Mouse (Mus musculus): ENCODE measurements around the gene Scnm1. TPM values are rescaled to one million over a fixed set of nuclear protein-coding genes. Genes with fewer than 3 reads are reported as not detected.
A peak's percentile ranks its signal among the peaks of the same experiment; 100 is the strongest.
"Not testable (repeated sequence)": the region's sequence is repeated elsewhere in the genome, so short reads cannot be mapped to it uniquely, and the experiment has no call there.

The Scnm1 gene
- polyA plus RNA-seq, 2 experiments: 24.8 to 33.1 TPM

- Histone ChIP-seq H3K4me1 (replicated peaks; ENCODE audit: control insufficient read depth in 2 of 2, insufficient read depth in 2 of 2, low read length in 1 of 2) (peaks cover 4 to 15% of the 10 kb centered on the region in 2 experiments; a peak in 3 of 4 replicates), H3K9me3 (ENCODE audit: control insufficient read depth, low read length) (no peaks in the 10 kb centered on the region), H3K4me3 (ENCODE audit: insufficient read depth in 1 of 2, low read depth in 2 of 2, low read length in 2 of 2) (no peak overlapping the region), H3K9ac (replicated peaks) (no peak overlapping the region), H3K27ac (no peak overlapping the region), H3K36me3 (replicated peaks; ENCODE audit: control insufficient read depth, insufficient read depth, low read depth) (no peaks in the 10 kb centered on the region; the same call in 1 of the 2 replicates), H3K4me2 (ENCODE audit: low read depth) (no peak overlapping the region), H3K27me3 (ENCODE audit: control insufficient read depth, insufficient read depth, low read length) (no peaks in the 10 kb centered on the region)
- no peak for TF ChIP-seq CTCF (IDR thresholded peaks at IDR 0.05; ENCODE audit: low read depth)
- TF ChIP-seq EP300 (IDR thresholded peaks at IDR 0.05; ENCODE audit: low read depth): no peak
- 97% methylated on average over 1 of the region's 1 CpGs for WGBS (ENCODE audit: insufficient replicate concordance)
- ATAC-seq (ENCODE audit: insufficient read depth) (no peak), DNase-seq (ENCODE audit: low read depth in 3 of 3, low spot score in 3 of 3) (no peak)
These were observed 21.1 kb downstream of the Scnm1 start for GRCm38 (mm10) chr3:95112760-95113159.

DNA sequence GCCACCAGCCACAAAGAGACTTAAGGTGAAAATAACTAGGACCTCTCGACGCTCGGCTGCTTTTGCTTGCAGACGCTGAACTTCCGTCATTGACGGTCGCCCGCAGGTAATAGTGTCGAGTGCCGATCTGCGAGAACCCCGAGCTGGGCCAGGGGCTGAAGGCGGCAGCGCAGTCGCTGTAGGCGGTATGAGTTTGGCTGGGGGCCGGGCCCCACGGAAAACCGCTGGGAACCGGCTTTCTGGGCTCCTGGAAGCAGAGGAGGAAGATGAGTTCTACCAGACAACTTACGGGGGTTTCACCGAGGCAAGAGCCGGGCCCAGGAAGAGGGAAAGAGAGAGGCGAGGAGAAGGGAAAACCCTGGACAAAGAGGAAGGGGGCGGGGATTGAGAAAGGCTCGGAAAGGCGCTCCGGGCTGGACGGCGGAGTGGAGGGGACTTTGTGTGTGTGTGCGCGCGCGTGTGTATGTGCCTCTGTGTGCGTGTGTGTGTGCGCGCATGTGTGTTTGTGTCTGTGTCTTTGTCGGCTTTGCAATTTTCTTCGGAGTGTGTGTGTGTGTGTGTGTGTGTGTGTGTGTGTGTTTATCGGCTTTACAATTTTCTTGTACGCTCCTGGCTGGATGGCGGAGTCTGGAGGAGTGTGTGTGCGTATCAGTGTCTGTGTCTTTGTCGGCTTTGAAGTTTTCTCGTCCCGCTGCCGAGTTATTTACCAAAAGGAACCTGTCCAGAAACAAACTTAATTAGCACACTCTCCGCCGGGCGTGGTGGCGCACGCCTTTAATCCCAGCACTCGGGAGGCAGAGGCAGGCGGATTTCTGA, 22.7 kb downstream of the Scnm1 start, which contains the start of gene Vps72:
Gene Vps72 (plus strand): TSS at position 112 of the 816 bp plus-strand sequence.
- DNase-seq (ENCODE audit: low read depth in 3 of 3, low spot score in 3 of 3) (peak; percentile 65 to 76 (median 73)), ATAC-seq (ENCODE audit: insufficient read depth) (peak; percentile 65)
- peak within 1 kb of the TSS; percentile 88 for H3K27ac ChIP-seq
- no peaks in the 10 kb centered on the region for H3K27me3 ChIP-seq (ENCODE audit: control insufficient read depth, insufficient read depth, low read length)
- under 1% methylated on average over 54 of the region's 54 CpGs for WGBS (ENCODE audit: insufficient replicate concordance)
- H3K9ac ChIP-seq (replicated peaks): peak within 1 kb of the TSS; percentile 88
- H3K4me1 ChIP-seq (replicated peaks; ENCODE audit: control insufficient read depth in 2 of 2, insufficient read depth in 2 of 2, low read length in 1 of 2): peaks cover 4 to 17% of the 10 kb centered on the region in 2 experiments; a peak in 3 of 4 replicates
- TF ChIP-seq EP300 (IDR thresholded peaks at IDR 0.05; ENCODE audit: low read depth): no peak
- TF ChIP-seq CTCF (IDR thresholded peaks at IDR 0.05; ENCODE audit: low read depth): no peak
- H3K4me3 ChIP-seq (ENCODE audit: insufficient read depth in 1 of 2, low read depth in 2 of 2, low read length in 2 of 2): peak within 1 kb of the TSS; percentile 94 to 97
- no peaks in the 10 kb centered on the region; the same call in 1 of the 2 replicates for H3K36me3 ChIP-seq (replicated peaks; ENCODE audit: control insufficient read depth, insufficient read depth, low read depth)
- peak within 1 kb of the TSS; percentile 67 for H3K4me2 ChIP-seq (ENCODE audit: low read depth)
- no peaks in the 10 kb centered on the region for H3K9me3 ChIP-seq (ENCODE audit: control insufficient read depth, low read length)

GRCm38 (mm10) chr3:95107898-95108297, 25.9 kb downstream of the Scnm1 start:
- H3K4me2 ChIP-seq (ENCODE audit: low read depth): no peak overlapping the region
- H3K27me3 ChIP-seq (ENCODE audit: control insufficient read depth, insufficient read depth, low read length): no peaks in the 10 kb centered on the region
- WGBS (ENCODE audit: insufficient replicate concordance): 65% methylated on average over 2 of the region's 2 CpGs
- no peak overlapping the region for H3K9ac ChIP-seq (replicated peaks)
- DNase-seq (ENCODE audit: low read depth in 3 of 3, low spot score in 3 of 3) (peak in 1 of 3 experiments; percentile 14), ATAC-seq (ENCODE audit: insufficient read depth) (no peak)
- no peaks in the 10 kb centered on the region for H3K9me3 ChIP-seq (ENCODE audit: control insufficient read depth, low read length)
- peak; percentile 33; the same call in 1 of the 2 replicates for TF ChIP-seq CTCF (IDR thresholded peaks at IDR 0.05; ENCODE audit: low read depth)
- TF ChIP-seq EP300 (IDR thresholded peaks at IDR 0.05; ENCODE audit: low read depth): no peak
- no peak overlapping the region for H3K27ac ChIP-seq
- H3K4me3 ChIP-seq (ENCODE audit: insufficient read depth in 1 of 2, low read depth in 2 of 2, low read length in 2 of 2): no peak overlapping the region
- H3K4me1 ChIP-seq (replicated peaks; ENCODE audit: control insufficient read depth in 2 of 2, insufficient read depth in 2 of 2, low read length in 1 of 2): peaks cover 11 to 28% of the 10 kb centered on the region in 2 experiments
- H3K36me3 ChIP-seq (replicated peaks; ENCODE audit: control insufficient read depth, insufficient read depth, low read depth): no peaks in the 10 kb centered on the region

DNA sequence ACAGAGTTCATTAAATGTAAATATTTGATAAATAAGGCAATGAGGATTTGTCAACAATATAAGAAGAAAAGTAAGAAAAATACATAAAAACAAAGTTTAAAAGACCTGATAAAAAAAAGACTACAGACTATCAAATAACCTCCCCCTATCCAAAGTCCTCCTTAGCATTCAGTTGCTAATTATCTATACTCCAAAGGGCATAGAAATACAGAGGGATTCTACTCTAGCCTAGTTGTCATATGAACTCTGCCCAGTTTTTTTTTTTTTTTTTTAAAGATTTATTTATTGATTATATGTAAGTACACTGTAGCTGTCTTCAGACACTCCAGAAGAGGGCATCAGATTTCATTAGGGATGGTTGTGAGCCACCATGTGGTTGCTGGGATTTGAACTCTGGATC, 26.5 kb downstream of the Scnm1 start:
- H3K9ac ChIP-seq (replicated peaks): peak overlapping the region; percentile 64
- peak overlapping the region; percentile 84 for H3K4me2 ChIP-seq (ENCODE audit: low read depth)
- H3K27ac ChIP-seq: peak overlapping the region; percentile 62
- peak overlapping the region in 1 of 2 experiments; percentile 67; a peak in 2 of 4 replicates for H3K4me3 ChIP-seq (ENCODE audit: insufficient read depth in 1 of 2, low read depth in 2 of 2, low read length in 2 of 2)
- H3K4me1 ChIP-seq (replicated peaks; ENCODE audit: control insufficient read depth in 2 of 2, insufficient read depth in 2 of 2, low read length in 1 of 2): peaks cover 10 to 26% of the 10 kb centered on the region in 2 experiments
- H3K36me3 ChIP-seq (replicated peaks; ENCODE audit: control insufficient read depth, insufficient read depth, low read depth); H3K27me3 ChIP-seq (ENCODE audit: control insufficient read depth, insufficient read depth, low read length); DNase-seq (ENCODE audit: low read depth in 3 of 3, low spot score in 3 of 3); ATAC-seq (ENCODE audit: insufficient read depth); H3K9me3 ChIP-seq (ENCODE audit: control insufficient read depth, low read length): not testable (repeated sequence)

DNA sequence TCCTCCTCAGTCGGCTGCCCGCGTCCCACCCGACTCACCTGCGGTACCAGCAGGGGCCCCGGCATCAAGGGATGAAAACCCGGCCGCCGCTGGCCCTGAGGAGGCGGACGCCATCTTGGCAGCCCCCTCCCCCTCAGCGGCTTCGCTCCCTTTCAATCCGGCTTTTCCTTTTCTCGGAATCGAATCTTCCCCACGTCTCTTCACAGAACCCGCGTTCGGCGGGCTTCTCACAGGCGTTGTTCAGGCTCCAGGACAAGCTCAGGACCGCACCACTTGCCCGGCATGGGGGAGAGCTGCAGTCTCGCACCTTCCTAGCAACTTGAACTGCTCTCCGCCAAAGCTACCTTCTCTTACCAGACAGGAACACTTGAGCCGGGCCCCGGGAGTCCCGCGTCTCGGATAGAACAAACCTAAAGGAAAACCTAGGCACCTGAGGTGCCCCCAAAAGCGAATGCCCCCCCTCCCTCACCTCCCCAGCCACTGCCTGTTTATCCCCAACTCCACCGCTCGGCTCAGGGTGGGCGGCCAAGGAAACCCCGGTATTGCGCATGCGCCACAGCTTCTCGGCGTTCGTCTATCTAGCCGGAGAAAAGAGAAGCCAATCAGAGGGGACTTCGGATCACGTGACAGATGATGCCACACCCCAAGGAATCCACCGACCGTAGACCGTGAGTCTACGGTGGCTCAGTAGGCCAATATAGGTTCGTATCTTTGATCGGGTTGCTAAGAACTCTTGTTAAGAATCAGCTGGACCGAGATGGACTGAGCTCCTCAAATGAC, 27.3 kb downstream of the Scnm1 start, which contains the start of gene Pip5k1a:
Gene Pip5k1a (minus strand): TSS at position 593 of the 780 bp plus-strand sequence.
- Histone ChIP-seq H3K27me3 (ENCODE audit: control insufficient read depth, insufficient read depth, low read length) (no peaks in the 10 kb centered on the region), H3K9ac (replicated peaks) (peak within 1 kb of the TSS; percentile 76), H3K4me1 (replicated peaks; ENCODE audit: control insufficient read depth in 2 of 2, insufficient read depth in 2 of 2, low read length in 1 of 2) (peaks cover 7 to 23% of the 10 kb centered on the region in 2 experiments), H3K36me3 (replicated peaks; ENCODE audit: control insufficient read depth, insufficient read depth, low read depth) (no peaks in the 10 kb centered on the region), H3K9me3 (ENCODE audit: control insufficient read depth, low read length) (no peaks in the 10 kb centered on the region), H3K4me2 (ENCODE audit: low read depth) (peak within 1 kb of the TSS; percentile 97), H3K4me3 (ENCODE audit: insufficient read depth in 1 of 2, low read depth in 2 of 2, low read length in 2 of 2) (peak within 1 kb of the TSS; percentile 67 to 91), H3K27ac (peak within 1 kb of the TSS; percentile 85)
- DNase-seq (ENCODE audit: low read depth in 3 of 3, low spot score in 3 of 3) (peak; percentile 98 to 99 (median 99)), ATAC-seq (ENCODE audit: insufficient read depth) (peak; percentile 83)
- TF ChIP-seq CTCF (IDR thresholded peaks at IDR 0.05; ENCODE audit: low read depth) (peak; percentile 51), EP300 (IDR thresholded peaks at IDR 0.05; ENCODE audit: low read depth) (peak; percentile 21; the same call in 1 of the 2 replicates)
- WGBS (ENCODE audit: insufficient replicate concordance): under 1% methylated on average over 51 of the region's 51 CpGs
